Mouse (Mus musculus): Measurements from ENCODE around the gene Exoc6.

DNA sequence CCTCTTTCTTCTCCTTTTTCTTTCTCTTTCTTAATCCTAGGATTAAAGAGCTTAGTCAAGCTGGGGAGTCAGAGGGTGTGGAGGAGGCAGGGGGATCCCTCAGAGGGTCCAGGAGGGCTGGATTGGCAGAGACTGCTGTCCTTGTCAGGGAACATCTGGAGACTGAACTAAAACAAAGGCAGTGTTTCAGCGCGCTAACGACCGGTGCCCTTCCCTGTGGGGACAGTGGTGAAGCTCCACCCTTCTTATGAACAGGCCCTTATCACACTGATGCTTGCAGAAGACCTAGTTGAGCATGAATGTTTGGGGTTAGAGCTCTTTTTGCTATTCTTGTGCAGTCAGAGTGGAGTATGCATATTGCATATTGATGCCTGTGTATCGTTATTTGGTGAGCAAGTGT is 103.8 kb downstream of the Exoc6 start:
- TF ChIP-seq GATA1 (IDR thresholded peaks at IDR 0.05; ENCODE audit: borderline replicate concordance, low read length) (no peak), FLI1 (IDR thresholded peaks at IDR 0.05; ENCODE audit: low read length) (no peak)
